Mouse (Mus musculus): ENCODE results near the gene Nos2. TPM values are rescaled to one million over a fixed set of nuclear protein-coding genes. Genes with fewer than 3 reads are reported as not detected.

The Nos2 gene
- 1.3 and 1.4 TPM in 2 replicates for polyA plus RNA-seq (2015; fragmentation: Nextera tagmentation; extraction: Ambion mirVana)

DNA sequence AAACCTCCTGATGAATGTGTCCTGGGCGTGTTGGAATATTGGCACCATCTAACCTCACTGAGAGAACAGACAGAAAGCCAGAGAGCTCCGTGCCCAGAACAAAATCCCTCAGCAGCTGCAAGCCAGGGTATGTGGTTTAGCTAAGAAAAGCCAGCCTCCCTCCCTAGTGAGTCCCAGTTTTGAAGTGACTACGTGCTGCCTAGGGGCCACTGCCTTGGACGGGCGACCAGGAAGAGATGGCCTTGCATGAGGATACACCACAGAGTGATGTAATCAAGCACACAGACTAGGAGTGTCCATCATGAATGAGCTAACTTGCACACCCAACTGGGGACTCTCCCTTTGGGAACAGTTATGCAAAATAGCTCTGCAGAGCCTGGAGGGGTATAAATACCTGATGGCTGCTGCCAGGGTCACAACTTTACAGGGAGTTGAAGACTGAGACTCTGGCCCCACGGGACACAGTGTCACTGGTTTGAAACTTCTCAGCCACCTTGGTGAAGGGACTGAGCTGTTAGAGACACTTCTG is at the start of gene Nos2:
Gene Nos2 (plus strand): TSS at position 377 of the 529 bp plus-strand sequence.
- Histone ChIP-seq H3K27me3 (replicated peaks) (peaks cover 28% of the 10 kb centered on the region), H3K27ac (no peak within 1 kb of the TSS), H3K9ac (no peak within 1 kb of the TSS), H3K36me3 (no peaks in the 10 kb centered on the region), H3K9me3 (no peaks in the 10 kb centered on the region), H3K4me1 (peaks cover 9% of the 10 kb centered on the region), H3K4me3 (replicated peaks) (no peak within 1 kb of the TSS), H3K4me2 (no peak within 1 kb of the TSS)
- 52% methylated on average over 6 of the region's 6 CpGs for WGBS
- no peak for ATAC-seq (ENCODE audit: insufficient read depth, low FRiP score, low read depth)

DNA sequence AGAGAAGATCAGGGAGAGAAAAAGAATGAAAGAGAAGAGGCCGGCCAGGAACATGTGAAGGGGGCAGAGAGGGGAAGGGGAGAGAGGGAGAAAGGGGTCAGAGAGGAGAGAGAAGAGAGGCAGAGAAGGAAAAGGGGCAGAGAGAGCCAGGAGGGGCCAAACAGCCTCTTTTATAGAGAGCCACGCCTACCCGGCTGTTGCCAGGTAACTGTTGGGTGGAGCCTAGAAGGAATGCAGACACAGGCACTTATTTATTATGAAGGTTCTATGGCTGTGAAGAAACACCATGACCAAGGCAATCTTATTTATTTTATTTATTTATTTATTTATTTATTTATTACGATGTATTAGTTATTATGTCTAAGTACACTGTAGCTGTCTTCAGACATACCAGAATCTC is 49.7 kb upstream of the Nos2 start:
- no peak overlapping the region for H3K9ac ChIP-seq
- no peaks in the 10 kb centered on the region for H3K4me1 ChIP-seq
- no peak for ATAC-seq (ENCODE audit: insufficient read depth, low FRiP score, low read depth)
- H3K36me3 ChIP-seq, result no peaks in the 10 kb centered on the region
- H3K4me2 ChIP-seq, result no peak overlapping the region
- H3K27ac ChIP-seq, result no peak overlapping the region
- no peaks in the 10 kb centered on the region for H3K27me3 ChIP-seq (replicated peaks)
- no peak overlapping the region for H3K4me3 ChIP-seq (replicated peaks)
- 78% methylated on average over 4 of the region's 4 CpGs for WGBS
- H3K9me3 ChIP-seq, result no peaks in the 10 kb centered on the region

DNA sequence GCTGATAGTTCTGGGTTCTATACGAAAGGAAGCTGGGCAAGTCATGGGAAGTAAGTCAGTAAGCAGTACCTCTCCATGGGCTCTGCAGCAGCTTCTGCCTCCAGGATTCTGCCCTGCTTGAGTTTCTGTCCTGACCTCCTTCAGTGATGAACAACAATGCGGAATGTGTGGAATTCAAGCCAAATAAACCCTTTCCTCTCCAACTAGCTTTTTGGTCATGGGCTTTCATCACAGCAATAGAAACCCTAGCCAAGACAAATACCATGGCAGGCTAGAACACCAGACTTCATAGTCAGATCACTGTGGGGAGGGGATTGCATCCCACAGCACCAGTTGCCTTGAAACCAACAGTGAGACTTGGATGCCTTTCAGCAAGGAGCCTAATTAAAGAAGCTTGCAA is 47.8 kb upstream of the Nos2 start:
- H3K4me3 ChIP-seq (replicated peaks), result no peak overlapping the region
- H3K4me2 ChIP-seq, result no peak overlapping the region
- no peak for ATAC-seq (ENCODE audit: insufficient read depth, low FRiP score, low read depth)
- 42% methylated on average over 2 of the region's 2 CpGs for WGBS
- H3K27me3 ChIP-seq (replicated peaks), result no peaks in the 10 kb centered on the region
- no peak overlapping the region for H3K27ac ChIP-seq
- H3K4me1 ChIP-seq, result no peaks in the 10 kb centered on the region
- H3K9me3 ChIP-seq, result no peaks in the 10 kb centered on the region
- H3K9ac ChIP-seq, result no peak overlapping the region
- H3K36me3 ChIP-seq, result no peaks in the 10 kb centered on the region

DNA sequence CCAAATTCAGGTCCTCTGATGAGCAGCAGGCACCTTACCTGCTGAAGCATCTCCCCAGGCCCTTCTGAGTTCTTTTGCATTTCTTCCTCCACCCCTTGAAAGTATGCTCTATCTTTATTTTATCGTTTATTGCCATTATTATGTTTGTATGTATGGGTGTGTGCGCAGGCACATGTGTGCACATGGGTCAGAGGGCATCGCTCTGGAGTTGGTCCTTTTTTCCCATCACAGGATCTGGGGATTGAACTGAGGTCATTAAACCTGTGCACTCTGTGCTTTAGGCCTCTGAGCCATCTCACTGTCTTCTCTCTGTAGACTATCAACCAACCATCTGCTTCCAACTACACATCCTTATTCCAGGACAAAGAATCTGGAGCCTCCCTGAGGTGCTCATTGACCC is 40.9 kb upstream of the Nos2 start:
- Histone ChIP-seq H3K9ac (no peak overlapping the region), H3K4me1 (no peaks in the 10 kb centered on the region), H3K27ac (no peak overlapping the region), H3K27me3 (replicated peaks) (no peaks in the 10 kb centered on the region), H3K9me3 (no peaks in the 10 kb centered on the region), H3K4me2 (no peak overlapping the region), H3K4me3 (replicated peaks) (no peak overlapping the region), H3K36me3 (no peaks in the 10 kb centered on the region)
- ATAC-seq (ENCODE audit: insufficient read depth, low FRiP score, low read depth), result no peak
- WGBS, result 83% methylated on average over 3 of the region's 3 CpGs

DNA sequence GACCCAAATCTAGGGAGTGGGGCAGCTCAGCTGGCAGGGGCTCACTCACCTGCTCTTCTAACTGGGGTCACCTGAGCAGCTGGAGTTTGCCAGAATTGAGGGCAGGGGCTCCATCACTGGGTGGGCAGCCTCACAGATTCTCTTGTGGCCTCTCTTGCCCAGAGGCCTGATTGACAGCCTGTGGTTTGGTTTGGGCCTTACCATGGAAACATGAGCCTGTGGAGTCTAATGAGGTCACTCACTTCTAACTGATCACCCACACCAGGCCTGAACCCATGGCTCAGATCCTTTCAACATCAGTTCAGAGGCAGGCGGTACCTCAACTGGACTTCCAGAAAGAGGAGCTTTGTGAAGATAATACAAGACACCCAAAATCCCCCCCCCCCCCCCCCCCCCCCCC is 33.9 kb upstream of the Nos2 start:
- Histone ChIP-seq H3K27ac (no peak overlapping the region), H3K9ac (no peak overlapping the region), H3K27me3 (replicated peaks) (no peaks in the 10 kb centered on the region), H3K36me3 (no peaks in the 10 kb centered on the region), H3K9me3 (no peaks in the 10 kb centered on the region), H3K4me1 (0 out of 2 replicates have a peak, but pooled peaks cover 9% of the 10 kb centered on the region), H3K4me3 (replicated peaks) (no peak overlapping the region), H3K4me2 (peak overlapping the region; percentile 23; the same call in 1 of the 2 replicates)
- 81% methylated on average over 1 of the region's 1 CpGs for WGBS
- ATAC-seq (ENCODE audit: insufficient read depth, low FRiP score, low read depth), result no peak

DNA sequence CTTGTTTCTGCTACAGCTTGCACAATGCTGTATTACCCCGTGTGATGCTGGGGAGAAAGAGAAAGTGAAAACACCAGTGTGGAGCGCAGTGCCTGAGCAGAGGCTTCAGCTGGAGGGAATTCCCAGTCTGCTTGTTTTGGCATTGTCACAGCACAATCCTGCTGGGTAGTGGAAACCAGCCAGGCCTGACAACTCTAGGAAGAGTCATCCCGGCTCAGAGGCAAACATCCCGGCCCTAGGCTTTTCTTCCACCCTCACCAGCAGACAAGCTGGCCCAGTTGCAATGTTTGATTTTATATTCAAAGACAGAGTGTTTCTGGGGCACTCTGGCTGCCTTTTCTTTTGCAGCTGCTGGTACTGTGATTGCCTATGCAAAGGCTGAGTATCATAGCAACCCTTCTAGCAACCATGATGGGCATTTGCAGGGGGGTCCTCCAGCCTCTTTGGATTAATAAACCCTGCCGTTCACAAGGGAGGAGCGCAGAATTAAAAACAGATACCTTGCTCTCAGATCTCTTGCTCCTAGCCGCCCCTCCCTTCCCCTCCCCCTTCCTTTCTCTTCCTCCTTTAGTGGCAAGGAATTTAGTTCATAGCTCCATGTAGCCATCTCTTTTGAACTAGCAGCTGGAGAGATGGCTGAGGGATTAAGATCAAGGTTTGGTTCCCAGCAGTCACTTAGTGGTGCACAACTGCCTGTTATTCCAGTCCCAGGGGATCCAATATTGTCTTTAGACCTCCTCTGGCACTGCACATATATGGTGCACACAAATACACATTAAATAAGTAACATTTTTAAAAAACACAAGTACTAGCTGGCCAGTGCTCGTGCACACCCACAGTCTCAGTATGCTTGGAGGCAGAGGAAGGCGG is 33.2 kb upstream of the Nos2 start:
- WGBS, result 47% methylated on average over 9 of the region's 9 CpGs

DNA sequence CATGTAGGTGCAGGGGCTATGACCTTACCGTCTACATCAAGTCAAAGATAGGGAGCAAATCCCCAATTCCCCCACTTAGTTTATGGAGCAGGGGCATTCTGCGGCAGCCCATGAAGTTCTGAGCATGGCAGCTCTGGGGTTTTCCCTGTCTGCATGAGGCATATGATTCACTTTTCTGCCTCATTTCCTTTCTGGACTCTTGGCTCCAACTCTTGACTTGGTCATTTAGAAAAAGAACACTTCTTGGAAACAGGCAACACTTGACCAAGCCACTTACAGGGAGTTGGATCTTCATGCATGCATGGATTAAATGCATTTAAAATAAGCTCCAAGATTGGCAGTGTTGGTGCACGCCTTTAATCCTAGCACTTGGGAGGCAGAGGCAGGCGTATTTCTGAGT is 31.4 kb upstream of the Nos2 start:
- H3K4me2 ChIP-seq, result no peak overlapping the region
- ATAC-seq (ENCODE audit: insufficient read depth, low FRiP score, low read depth), result no peak
- 85% methylated on average over 4 of the region's 4 CpGs for WGBS
- H3K27me3 ChIP-seq (replicated peaks), result no peaks in the 10 kb centered on the region
- H3K9ac ChIP-seq, result no peak overlapping the region
- 0 out of 2 replicates have a peak, but pooled peaks cover 9% of the 10 kb centered on the region for H3K4me1 ChIP-seq
- no peaks in the 10 kb centered on the region for H3K36me3 ChIP-seq
- H3K27ac ChIP-seq, result no peak overlapping the region
- H3K9me3 ChIP-seq, result no peaks in the 10 kb centered on the region
- no peak overlapping the region for H3K4me3 ChIP-seq (replicated peaks)

More for the DNA sequence above, 33.2 kb upstream of the Nos2 start:
- Histone ChIP-seq H3K9ac (no peak overlapping the region), H3K4me2 (peak overlapping the region; percentile 23; the same call in 1 of the 2 replicates), H3K27ac (peak overlapping the region; percentile 54; the same call in 1 of the 2 replicates), H3K9me3 (no peaks in the 10 kb centered on the region), H3K4me3 (replicated peaks) (no peak overlapping the region), H3K27me3 (replicated peaks) (no peaks in the 10 kb centered on the region), H3K36me3 (no peaks in the 10 kb centered on the region), H3K4me1 (0 out of 2 replicates have a peak, but pooled peaks cover 9% of the 10 kb centered on the region)
- no peak for ATAC-seq (ENCODE audit: insufficient read depth, low FRiP score, low read depth)

DNA sequence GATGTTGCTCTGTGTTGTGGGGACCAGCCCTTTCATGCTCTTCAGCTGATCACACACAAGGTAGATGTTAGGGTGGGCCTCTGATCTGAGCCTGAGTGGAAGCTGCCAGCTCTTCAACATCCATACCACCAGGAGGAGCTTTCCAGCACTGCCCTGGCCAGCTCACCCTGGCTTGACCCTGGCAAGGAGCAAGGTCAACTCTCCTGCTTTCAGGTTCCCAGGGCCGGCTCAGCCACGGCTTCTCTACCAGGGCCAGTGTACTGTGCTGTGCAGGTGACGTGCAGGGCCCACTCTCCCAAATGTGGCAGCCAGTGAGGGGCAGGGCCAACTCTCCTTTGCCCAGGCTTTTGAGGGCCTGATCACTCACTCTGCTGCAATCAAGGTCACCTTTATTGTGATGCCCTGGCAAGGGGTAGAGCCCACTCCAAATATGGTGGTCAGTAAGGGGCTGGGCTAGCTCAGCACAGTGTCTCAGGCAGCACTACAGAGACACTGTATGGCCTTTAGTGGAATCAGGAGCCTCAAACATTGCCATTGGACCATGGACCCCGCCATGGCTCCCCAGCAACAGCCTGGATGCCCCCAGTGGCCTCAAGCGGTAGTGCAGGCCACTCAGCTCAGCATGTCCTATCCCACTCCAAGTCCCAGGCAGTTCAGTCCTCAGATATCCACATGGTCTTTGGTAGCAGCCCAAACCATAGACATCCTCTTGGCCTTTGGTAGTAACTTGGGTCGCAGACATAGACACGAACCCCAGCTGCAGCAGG is 24.0 kb upstream of the Nos2 start:
- no peak overlapping the region for H3K9ac ChIP-seq
- H3K4me2 ChIP-seq, result no peak overlapping the region
- H3K27ac ChIP-seq, result no peak overlapping the region
- no peak overlapping the region for H3K4me3 ChIP-seq (replicated peaks)
- H3K4me1 ChIP-seq, result no peaks in the 10 kb centered on the region
- no peaks in the 10 kb centered on the region for H3K27me3 ChIP-seq (replicated peaks)
- no peak for ATAC-seq (ENCODE audit: insufficient read depth, low FRiP score, low read depth)
- WGBS, result 69% methylated on average over 7 of the region's 7 CpGs
- H3K36me3 ChIP-seq, result no peaks in the 10 kb centered on the region
- no peaks in the 10 kb centered on the region for H3K9me3 ChIP-seq

DNA sequence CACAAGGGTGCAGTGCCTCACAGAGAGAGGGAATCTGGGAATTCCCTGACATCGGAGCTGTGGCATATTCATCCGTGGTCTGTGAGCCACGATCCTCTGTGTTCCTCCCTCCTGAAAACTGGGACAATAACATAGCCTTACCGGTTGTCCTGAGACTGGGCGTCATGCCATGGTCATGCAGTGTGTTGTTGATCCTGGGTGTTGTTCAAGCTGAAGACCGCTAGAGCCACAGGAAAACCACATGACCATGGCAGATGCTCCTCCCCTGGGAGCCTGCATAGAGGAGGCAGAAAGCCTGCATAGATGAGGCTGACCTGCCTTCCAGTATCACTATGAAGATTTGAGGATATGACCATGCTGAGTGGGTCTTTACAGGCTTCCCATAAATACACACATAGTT is 5.1 kb upstream of the Nos2 start:
- no peak for ATAC-seq (ENCODE audit: insufficient read depth, low FRiP score, low read depth)
- Histone ChIP-seq H3K4me1 (no peaks in the 10 kb centered on the region), H3K27me3 (replicated peaks) (no peaks in the 10 kb centered on the region), H3K4me2 (no peak overlapping the region), H3K9ac (no peak overlapping the region), H3K27ac (no peak overlapping the region), H3K36me3 (no peaks in the 10 kb centered on the region), H3K9me3 (no peaks in the 10 kb centered on the region), H3K4me3 (replicated peaks) (no peak overlapping the region)
- WGBS, result 77% methylated on average over 6 of the region's 6 CpGs

DNA sequence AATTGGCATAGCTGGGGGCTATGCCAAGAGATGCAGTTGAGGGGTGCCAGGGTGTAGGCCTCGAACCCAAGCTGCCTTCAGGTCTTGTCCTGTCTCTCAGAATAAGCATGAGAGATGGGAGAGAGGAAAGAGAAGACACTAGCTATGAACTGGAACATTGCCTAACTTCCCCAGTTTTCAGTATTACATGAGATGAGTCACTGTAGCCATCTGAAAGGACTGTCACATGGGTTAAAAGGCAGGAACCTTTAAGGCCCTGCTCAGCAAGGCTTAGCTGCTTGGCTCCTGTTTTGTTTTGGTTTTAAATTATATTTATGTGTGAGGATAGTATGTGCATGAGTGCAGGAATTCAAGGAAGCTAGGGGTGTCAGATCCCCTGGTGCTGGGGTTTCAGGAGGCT is 4.2 kb upstream of the Nos2 start:
- Histone ChIP-seq H3K27ac (no peak overlapping the region), H3K36me3 (no peaks in the 10 kb centered on the region), H3K4me3 (replicated peaks) (no peak overlapping the region), H3K9ac (no peak overlapping the region), H3K4me1 (no peaks in the 10 kb centered on the region), H3K9me3 (no peaks in the 10 kb centered on the region), H3K4me2 (no peak overlapping the region), H3K27me3 (replicated peaks) (no peaks in the 10 kb centered on the region)
- ATAC-seq (ENCODE audit: insufficient read depth, low FRiP score, low read depth), result no peak
- WGBS, result 70% methylated on average over 1 of the region's 1 CpGs

DNA sequence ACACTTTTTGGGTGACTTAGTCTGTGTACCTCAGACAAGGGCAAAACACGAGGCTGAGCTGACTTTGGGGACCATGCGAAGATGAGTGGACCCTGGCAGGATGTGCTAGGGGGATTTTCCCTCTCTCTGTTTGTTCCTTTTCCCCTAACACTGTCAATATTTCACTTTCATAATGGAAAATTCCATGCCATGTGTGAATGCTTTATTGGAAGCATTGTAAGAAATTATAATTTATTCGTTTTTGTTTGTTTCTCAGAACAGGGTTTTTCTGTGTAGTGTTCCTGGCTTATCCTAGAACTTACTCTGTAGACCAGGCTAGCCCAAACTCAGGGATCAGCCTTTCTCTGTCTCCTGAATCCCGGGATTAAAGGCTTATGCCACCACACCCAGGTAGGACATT is 842 bp upstream of the Nos2 start:
- H3K4me1 ChIP-seq, result 0 out of 2 replicates have a peak, but pooled peaks cover 4% of the 10 kb centered on the region
- WGBS, result 59% methylated on average over 4 of the region's 4 CpGs
- no peak overlapping the region for H3K27ac ChIP-seq
- H3K9me3 ChIP-seq, result no peaks in the 10 kb centered on the region
- no peak for ATAC-seq (ENCODE audit: insufficient read depth, low FRiP score, low read depth)
- H3K36me3 ChIP-seq, result no peaks in the 10 kb centered on the region
- no peak overlapping the region for H3K4me2 ChIP-seq
- no peak overlapping the region for H3K4me3 ChIP-seq (replicated peaks)
- no peak overlapping the region for H3K9ac ChIP-seq
- H3K27me3 ChIP-seq (replicated peaks), result peaks cover 20% of the 10 kb centered on the region

Measured in stomach, embryonic 15.5 days (tissue).